Mouse (Mus musculus) heart, embryonic 14.5 days (tissue): Measurements from ENCODE around the gene Gm20518. TPM values are rescaled to one million over a fixed set of nuclear protein-coding genes. Genes with fewer than 3 reads are reported as not detected.

Experiments
- ATAC-seq: fragments of 200-750 bp; cut with Nextera tagmentation; 2 replicates; pipeline ENCODE4 v1.8.0; 2017; ENCODE audit warnings: low read depth, moderate TSS enrichment; ENCODE audit not compliant: insufficient number of reproducible peaks, insufficient read depth, low FRiP score
- H3K27ac ChIP-seq, 2 experiments: fragments of 200-500 bp in 1 of 2; fragments of 300-500 bp in 1 of 2; sonication (generic) in 1 of 2; replicated peaks in 1 of 2; 2 replicates each; pipeline ENCODE4 v1.5.1; 2012 to 2014; ENCODE audit warnings: low read depth in 2 of 2, low read length in 2 of 2, control low read depth in 1 of 2, mild to moderate bottlenecking in 1 of 2, mixed read lengths in 1 of 2; ENCODE audit not compliant: control insufficient read depth in 1 of 2, insufficient read depth in 1 of 2
- H3K27me3 ChIP-seq: fragments of 300-500 bp; sonication (generic); 2 replicates; pipeline ENCODE4 v1.6.1; 2014; ENCODE audit warnings: mild to moderate bottlenecking, low read length, control low read depth; ENCODE audit not compliant: control insufficient read depth, insufficient read depth
- H3K36me3 ChIP-seq: fragments of 300-500 bp; sonication (generic); 2 replicates; pipeline ENCODE4 v1.6.1; 2014; ENCODE audit warnings: mild to moderate bottlenecking, control low read depth, low read length, mixed read lengths; ENCODE audit not compliant: control insufficient read depth, insufficient read depth
- H3K4me1 ChIP-seq, 2 experiments: fragments of 200-500 bp in 1 of 2; fragments of 300-500 bp in 1 of 2; sonication (generic) in 1 of 2; 2 replicates each; pipeline ENCODE4 v1.6.1; 2012 to 2014; ENCODE audit warnings: low read length in 2 of 2, control low read depth in 1 of 2, mixed read lengths in 1 of 2; ENCODE audit not compliant: control insufficient read depth in 2 of 2, insufficient read depth in 2 of 2
- H3K4me2 ChIP-seq: fragments of 300-500 bp; sonication (generic); 2 replicates; pipeline ENCODE4 v1.6.1; 2014; ENCODE audit warnings: mild to moderate bottlenecking, low read length
- H3K4me3 ChIP-seq, 2 experiments: fragments of 200-500 bp in 1 of 2; fragments of 300-500 bp in 1 of 2; sonication (generic) in 1 of 2; 2 replicates each; pipeline ENCODE4 v1.5.1; 2012 to 2014; ENCODE audit warnings: low read length in 2 of 2, mild to moderate bottlenecking in 2 of 2, control low read depth in 1 of 2, low read depth in 1 of 2, moderate library complexity in 1 of 2; ENCODE audit not compliant: control insufficient read depth in 1 of 2, insufficient read depth in 1 of 2
- H3K9ac ChIP-seq: fragments of 300-500 bp; sonication (generic); 2 replicates; pipeline ENCODE4 v1.6.1; 2014; ENCODE audit warnings: mild to moderate bottlenecking, low read length
- H3K9me3 ChIP-seq: fragments of 300-500 bp; sonication (generic); 2 replicates; pipeline ENCODE4 v1.6.1; 2016; ENCODE audit warnings: low read length, control low read depth; ENCODE audit not compliant: control insufficient read depth
- WGBS: fragments of 180-500 bp; shearing (Covaris S2); extraction: QIAGEN DNeasy Blood & Tissue Kit; methylation state at CpG from one replicate; pipeline ENCODE4 v1.1.7; 2014; 5-methylcytosine and 5-hydroxymethylcytosine counted together
- polyA plus RNA-seq: library from polyadenylated mRNA; unstranded; fragments of >200 nt; fragmentation: Nextera tagmentation; extraction: Ambion mirVana; gene quantifications from 2 replicates; pipeline ENCODE4 v1.2.1, GENCODE M21; 2014

Gm20518 gene
- polyA plus RNA-seq, 1 experiment from 2014 or later, result not detected

GRCm38 (mm10) chr16:17892606-17893005, 1.1 kb upstream of the Gm20518 start:
- ATAC-seq, result no peak
- H3K4me2 ChIP-seq, result no peak overlapping the region
- no peaks in the 10 kb centered on the region for H3K9me3 ChIP-seq
- 0 out of 2 replicates have a peak, but pooled peaks cover 6% of the 10 kb centered on the region for H3K36me3 ChIP-seq
- no peak overlapping the region; a peak in 1 of 4 replicates for H3K27ac ChIP-seq
- no peak overlapping the region for H3K4me3 ChIP-seq
- H3K4me1 ChIP-seq, result peaks cover 11 to 25% of the 10 kb centered on the region in 2 experiments
- WGBS, result 39% methylated on average over 3 of the region's 3 CpGs
- no peak overlapping the region for H3K9ac ChIP-seq
- H3K27me3 ChIP-seq, result no peaks in the 10 kb centered on the region

- Histone ChIP-seq H3K4me1 (peaks cover 11 to 25% of the 10 kb centered on the region in 2 experiments), H3K9me3 (no peaks in the 10 kb centered on the region), H3K9ac (peak overlapping the region; percentile 97), H3K27ac (peak overlapping the region; percentile 95 to 97), H3K4me3 (peak overlapping the region; percentile 98), H3K27me3 (no peaks in the 10 kb centered on the region), H3K36me3 (0 out of 2 replicates have a peak, but pooled peaks cover 6% of the 10 kb centered on the region), H3K4me2 (peak overlapping the region; percentile 83)
- ATAC-seq, result peak; percentile 57
- WGBS, result under 1% methylated on average over 44 of the region's 44 CpGs
Measured at GRCm38 (mm10) chr16:17890917-17891566, 429 bp downstream of the Gm20518 start.

- WGBS, result 52% methylated on average over 2 of the region's 2 CpGs
- H3K27me3 ChIP-seq, result no peaks in the 10 kb centered on the region
- H3K9ac ChIP-seq, result peak overlapping the region; percentile 97
- H3K4me2 ChIP-seq, result peak overlapping the region; percentile 83
- 0 out of 2 replicates have a peak, but pooled peaks cover 6% of the 10 kb centered on the region for H3K36me3 ChIP-seq
- no peak for ATAC-seq
- H3K4me3 ChIP-seq, result peak overlapping the region; percentile 98
- peaks cover 11 to 25% of the 10 kb centered on the region in 2 experiments for H3K4me1 ChIP-seq
- peak overlapping the region; percentile 95 to 97; a peak in 3 of 4 replicates for H3K27ac ChIP-seq
- no peaks in the 10 kb centered on the region for H3K9me3 ChIP-seq
Measured at GRCm38 (mm10) chr16:17890342-17890727, 1.1 kb downstream of the Gm20518 start.

- Histone ChIP-seq H3K36me3 (0 out of 2 replicates have a peak, but pooled peaks cover 6% of the 10 kb centered on the region), H3K4me2 (peak overlapping the region; percentile 83), H3K27ac (no peak overlapping the region), H3K9me3 (no peaks in the 10 kb centered on the region), H3K27me3 (no peaks in the 10 kb centered on the region), H3K4me3 (peak overlapping the region in 1 of 2 experiments; percentile 98; a peak in 2 of 4 replicates), H3K4me1 (peaks cover 11 to 25% of the 10 kb centered on the region in 2 experiments), H3K9ac (no peak overlapping the region)
- WGBS, result 82% methylated on average over 6 of the region's 6 CpGs
- no peak for ATAC-seq
Measured at GRCm38 (mm10) chr16:17889689-17890341, 1.7 kb downstream of the Gm20518 start.

- H3K4me3 ChIP-seq, result no peak overlapping the region
- no peak overlapping the region for H3K27ac ChIP-seq
- ATAC-seq, result no peak
- H3K4me2 ChIP-seq, result no peak overlapping the region
- peaks cover 4 to 13% of the 10 kb centered on the region in 2 experiments; a peak in 3 of 4 replicates for H3K4me1 ChIP-seq
- H3K9me3 ChIP-seq, result no peaks in the 10 kb centered on the region
- no peaks in the 10 kb centered on the region for H3K27me3 ChIP-seq
- peaks cover 8% of the 10 kb centered on the region; the same call in 1 of the 2 replicates for H3K36me3 ChIP-seq
- 60% methylated on average over 6 of the region's 6 CpGs for WGBS
- H3K9ac ChIP-seq, result no peak overlapping the region
Measured at GRCm38 (mm10) chr16:17884116-17884515, 7.4 kb downstream of the Gm20518 start.

- Histone ChIP-seq H3K4me1 (peaks cover 6 to 17% of the 10 kb centered on the region in 2 experiments; a peak in 3 of 4 replicates), H3K4me2 (no peak overlapping the region), H3K36me3 (peaks cover 8% of the 10 kb centered on the region; the same call in 1 of the 2 replicates), H3K27ac (no peak overlapping the region), H3K9ac (no peak overlapping the region), H3K27me3 (no peaks in the 10 kb centered on the region), H3K9me3 (no peaks in the 10 kb centered on the region), H3K4me3 (no peak overlapping the region)
- no peak for ATAC-seq
Measured at GRCm38 (mm10) chr16:17882196-17882595, 9.3 kb downstream of the Gm20518 start.

- WGBS, result 81% methylated on average over 4 of the region's 4 CpGs
- H3K27me3 ChIP-seq, result no peaks in the 10 kb centered on the region
- H3K4me2 ChIP-seq, result no peak overlapping the region
- H3K27ac ChIP-seq, result no peak overlapping the region
- peaks cover 8% of the 10 kb centered on the region; the same call in 1 of the 2 replicates for H3K36me3 ChIP-seq
- no peak overlapping the region for H3K9ac ChIP-seq
- peaks cover 11 to 27% of the 10 kb centered on the region in 2 experiments for H3K4me1 ChIP-seq
- no peak for ATAC-seq
- no peaks in the 10 kb centered on the region for H3K9me3 ChIP-seq
- H3K4me3 ChIP-seq, result no peak overlapping the region
Measured at GRCm38 (mm10) chr16:17879571-17879970, 11.9 kb downstream of the Gm20518 start.
